Mouse (Mus musculus) c-Kit-negative CD71-positive TER-119-positive erythroid progenitor cells, embryonic 14.5 days (primary cell): ENCODE data around the gene Tldc2.

Source experiments
- DNase-seq: peaks from one replicate; pipeline ENCODE4 v3.0.0-alpha.2; 2013; ENCODE audit warnings: low read depth, low spot score

The Tldc2 gene

GRCm38 (mm10) chr2:157060557-157061305, 26.1 kb upstream of the Tldc2 start:
- no peak for DNase-seq

- no peak for DNase-seq
Measured at GRCm38 (mm10) chr2:157063241-157063700, 23.6 kb upstream of the Tldc2 start.

- DNase-seq: no peak
Measured at GRCm38 (mm10) chr2:157064136-157064535, 22.7 kb upstream of the Tldc2 start.

DNA sequence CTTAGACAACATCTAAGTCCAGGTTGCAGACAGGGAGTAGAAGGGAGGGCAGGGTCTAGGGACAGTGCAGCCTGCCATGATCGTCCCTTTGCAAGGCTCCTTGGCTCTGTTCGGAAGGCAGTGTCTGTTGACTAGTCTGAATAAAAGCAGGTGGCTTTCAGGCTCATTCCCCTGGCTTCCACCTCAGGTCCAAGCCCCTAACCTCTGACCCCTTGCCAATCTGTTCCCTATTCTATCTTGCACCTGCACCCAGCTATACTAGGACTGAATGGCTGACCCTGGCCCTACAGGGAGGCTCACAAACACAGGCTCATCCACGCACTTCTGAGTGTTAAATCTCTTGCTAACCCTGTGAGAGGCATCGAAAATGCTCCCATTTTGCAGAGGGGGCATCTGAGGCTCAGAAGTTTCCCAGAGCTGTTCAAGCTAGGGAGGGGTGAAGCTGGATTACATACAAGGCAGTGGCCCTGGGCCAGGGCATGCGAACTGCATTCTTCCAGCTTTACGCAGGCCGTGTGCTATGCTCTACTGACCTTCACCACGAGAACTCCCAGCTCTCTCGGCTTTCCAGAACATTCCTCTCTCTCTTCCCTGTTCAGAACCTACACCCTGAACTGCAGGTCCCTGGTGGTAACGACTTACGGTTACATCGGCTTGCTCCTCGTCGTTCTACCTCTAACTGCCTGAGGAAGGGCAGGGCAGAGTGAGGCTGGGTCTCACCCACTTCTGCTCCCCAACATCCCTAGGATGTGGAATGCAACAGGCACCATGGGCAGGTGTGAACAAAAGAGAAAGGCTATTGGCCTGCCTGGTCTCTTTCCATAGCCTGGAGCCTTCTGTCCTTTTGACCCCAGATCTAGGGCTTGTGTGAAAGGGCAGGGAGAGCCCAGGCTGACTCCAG, 21.6 kb upstream of the Tldc2 start:
- DNase-seq: no peak

GRCm38 (mm10) chr2:157065879-157066226, 21.0 kb upstream of the Tldc2 start:
- no peak for DNase-seq

DNA sequence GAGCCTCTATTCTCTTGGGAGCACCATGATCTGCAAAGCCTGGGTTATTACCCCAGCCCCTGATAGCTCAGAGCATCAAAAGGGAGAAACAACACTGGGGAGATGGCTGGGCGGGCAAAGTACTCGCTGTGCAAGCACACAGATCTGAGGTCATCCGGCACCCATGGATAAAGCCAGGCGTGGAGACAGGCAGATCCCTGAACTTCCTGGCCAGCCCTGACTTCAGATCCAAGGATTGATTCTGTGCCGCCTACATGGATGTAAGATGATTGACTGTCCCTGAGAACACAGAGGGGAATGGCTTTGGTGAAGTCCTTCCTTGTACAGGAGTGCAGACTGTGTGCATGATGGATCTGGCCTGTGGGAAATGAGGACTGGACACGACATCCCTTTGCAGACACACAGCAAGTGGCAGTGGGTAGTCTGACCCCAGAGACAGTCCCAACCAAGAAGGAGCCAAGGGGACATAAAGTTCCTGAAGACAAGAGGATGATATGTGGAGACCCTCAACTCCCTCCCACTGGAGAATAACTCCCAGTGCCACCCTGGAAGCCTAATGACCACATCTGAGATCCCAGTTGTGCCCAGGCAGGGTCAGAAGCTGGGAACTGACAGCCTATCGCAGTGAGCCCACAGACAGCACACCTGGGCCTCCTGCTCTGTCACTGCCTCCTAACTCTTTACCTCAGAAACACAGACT, 20.0 kb upstream of the Tldc2 start:
- DNase-seq: no peak

DNA sequence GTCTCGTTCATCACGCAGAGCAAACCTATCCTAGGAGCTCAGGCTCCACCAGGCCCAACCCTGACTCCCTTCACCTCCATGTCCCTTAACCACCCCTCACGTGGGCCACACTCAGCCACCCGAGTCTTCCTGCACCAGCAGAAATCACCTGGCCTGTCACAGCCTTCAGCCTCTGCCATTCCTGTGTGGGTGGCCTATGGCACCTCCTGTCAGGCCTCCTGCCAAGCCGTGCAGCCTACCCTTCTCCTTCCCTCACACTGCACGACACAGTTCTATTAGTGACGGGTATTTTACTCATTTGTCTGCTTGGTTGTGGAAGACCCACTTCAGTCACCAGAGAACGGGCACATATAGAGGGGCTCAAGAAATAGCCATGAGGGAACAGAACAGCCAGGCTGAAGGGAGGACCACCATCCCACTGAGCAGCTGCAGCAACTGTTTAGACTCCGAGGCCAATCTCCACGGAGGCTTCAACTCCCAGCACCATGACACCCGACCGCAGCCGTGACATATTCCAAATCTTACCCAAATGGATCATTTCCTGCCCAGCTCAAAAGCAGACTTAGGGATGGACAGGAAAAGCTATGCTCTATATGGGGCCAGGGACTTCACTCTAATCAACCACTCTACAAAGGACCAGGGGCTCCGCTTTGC, 18.0 kb upstream of the Tldc2 start:
- no peak for DNase-seq

- DNase-seq: no peak
Measured at GRCm38 (mm10) chr2:157069355-157069735, 17.5 kb upstream of the Tldc2 start.

- DNase-seq: no peak
Measured at GRCm38 (mm10) chr2:157069755-157070315, 17.0 kb upstream of the Tldc2 start.

GRCm38 (mm10) chr2:157070365-157070764, 16.5 kb upstream of the Tldc2 start:
- no peak for DNase-seq

DNA sequence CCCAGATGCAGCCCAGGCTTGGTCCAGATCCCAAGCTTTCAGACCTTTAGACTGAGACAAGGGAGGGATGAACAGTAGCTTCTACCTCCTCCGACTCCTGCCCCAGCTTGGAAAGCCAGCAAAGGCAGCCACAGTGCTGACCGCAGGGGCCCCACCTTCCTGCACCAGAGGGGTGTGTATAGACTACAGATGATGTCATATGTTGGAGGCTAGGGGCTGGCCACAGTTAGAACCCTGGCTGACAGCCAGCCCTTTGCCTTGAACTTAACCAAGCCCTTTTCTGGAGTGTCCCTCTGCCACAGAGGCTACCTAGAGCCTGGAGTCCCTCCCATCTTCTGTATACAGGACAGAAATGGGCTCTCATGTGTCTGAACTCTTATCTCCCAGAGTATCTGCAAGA, 15.3 kb upstream of the Tldc2 start:
- no peak for DNase-seq

- no peak for DNase-seq
Measured at GRCm38 (mm10) chr2:157072316-157072990, 14.4 kb upstream of the Tldc2 start.

DNA sequence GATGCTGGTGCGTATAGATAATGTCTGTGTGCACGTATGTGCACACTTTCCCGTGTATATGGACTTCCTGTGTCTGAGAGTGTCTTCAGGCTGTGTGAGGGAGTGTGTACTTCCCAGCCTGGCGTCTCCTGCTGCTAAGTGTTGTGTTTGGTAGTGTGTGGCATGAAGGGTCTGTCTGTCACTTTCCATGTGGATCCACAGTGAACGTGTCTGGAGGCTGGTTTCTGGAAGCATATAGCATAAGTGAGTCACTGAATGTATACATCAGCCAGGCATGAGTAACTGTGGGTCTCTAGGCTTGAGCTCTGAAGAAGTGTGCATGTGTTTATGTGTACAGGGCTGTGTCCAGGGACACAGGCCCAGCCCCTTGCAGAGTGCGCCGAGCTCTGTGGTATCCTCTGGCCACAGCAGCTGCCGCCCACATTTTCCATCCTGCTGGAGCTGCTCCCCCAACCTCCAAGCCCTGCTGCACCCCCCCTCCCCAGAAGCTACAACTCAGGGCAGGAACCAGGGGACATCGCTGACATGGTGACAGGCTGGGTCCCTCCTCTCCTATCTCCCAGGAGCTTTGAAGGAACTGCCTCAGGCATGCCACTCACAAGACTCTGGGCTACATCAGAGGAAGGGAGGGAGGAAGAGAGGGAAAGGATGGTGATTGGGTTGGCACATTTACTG, 13.3 kb upstream of the Tldc2 start:
- no peak for DNase-seq

DNA sequence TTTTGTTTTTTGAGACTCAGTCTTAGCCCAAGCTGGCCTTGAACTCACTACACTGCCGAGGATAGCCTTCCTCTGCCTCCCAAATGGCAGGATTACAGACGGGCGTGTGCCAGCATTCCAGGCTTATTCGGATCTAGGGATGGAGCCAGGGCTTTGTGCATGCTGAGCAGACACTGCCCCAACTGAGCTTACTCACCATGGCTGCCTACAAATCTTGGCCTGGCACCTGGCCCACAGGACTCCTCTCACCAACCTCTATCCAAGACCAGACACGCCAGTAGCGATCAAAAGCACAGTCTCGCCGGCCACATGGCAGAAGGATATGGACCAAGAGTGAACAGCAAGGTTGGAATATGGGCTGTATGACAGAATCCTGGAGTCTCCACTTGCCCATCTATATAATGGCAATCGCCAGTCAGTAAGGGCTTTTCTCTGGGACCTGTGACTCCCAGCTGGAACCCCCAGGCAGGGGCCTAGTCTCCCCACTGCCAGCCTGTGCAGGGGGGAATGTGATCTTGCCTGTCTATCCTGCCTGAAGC, 12.6 kb upstream of the Tldc2 start:
- DNase-seq: no peak

GRCm38 (mm10) chr2:157074772-157075171, 12.1 kb upstream of the Tldc2 start:
- no peak for DNase-seq

GRCm38 (mm10) chr2:157075226-157075625, 11.6 kb upstream of the Tldc2 start:
- no peak for DNase-seq

GRCm38 (mm10) chr2:157075685-157076084, 11.2 kb upstream of the Tldc2 start:
- DNase-seq: no peak

DNA sequence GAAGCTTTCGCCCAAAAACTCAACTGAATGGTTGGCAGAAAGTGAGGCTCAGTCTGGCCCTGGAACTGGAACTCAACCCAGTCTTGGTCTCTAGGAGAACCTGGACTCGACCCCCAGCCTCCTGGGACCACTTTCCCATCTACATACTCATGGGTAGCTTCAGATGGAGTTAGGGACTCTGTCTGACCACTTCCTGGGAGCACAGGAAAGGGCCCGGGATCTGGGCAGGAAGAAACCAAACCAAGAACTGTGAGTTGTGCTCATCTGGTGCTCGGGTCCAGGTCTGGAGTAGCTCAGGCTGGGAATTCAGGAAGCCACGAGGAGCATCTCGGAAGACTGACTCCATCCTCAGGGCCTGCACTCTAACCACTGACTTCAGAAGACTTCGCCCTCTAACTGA, 10.3 kb upstream of the Tldc2 start:
- DNase-seq: no peak

DNA sequence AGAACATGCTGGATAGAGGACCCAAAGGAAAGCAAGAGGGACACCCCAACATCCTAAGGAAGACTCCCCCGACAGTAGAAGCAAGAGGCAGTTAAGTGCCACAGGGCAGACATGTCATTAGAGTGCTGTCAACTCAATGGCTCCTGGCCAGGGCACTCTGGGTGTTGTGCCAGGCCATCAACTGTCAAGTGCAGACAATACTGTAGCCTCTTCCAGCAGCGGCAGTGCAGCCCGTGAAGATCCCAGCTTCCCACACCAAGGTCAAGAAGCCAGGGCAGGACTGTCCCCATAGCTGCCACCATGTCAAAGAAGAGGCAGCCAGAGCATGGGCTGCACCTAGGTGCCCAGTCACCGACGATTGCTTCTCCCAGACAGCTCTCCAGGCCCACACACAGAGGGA, 9.7 kb upstream of the Tldc2 start:
- no peak for DNase-seq

DNA sequence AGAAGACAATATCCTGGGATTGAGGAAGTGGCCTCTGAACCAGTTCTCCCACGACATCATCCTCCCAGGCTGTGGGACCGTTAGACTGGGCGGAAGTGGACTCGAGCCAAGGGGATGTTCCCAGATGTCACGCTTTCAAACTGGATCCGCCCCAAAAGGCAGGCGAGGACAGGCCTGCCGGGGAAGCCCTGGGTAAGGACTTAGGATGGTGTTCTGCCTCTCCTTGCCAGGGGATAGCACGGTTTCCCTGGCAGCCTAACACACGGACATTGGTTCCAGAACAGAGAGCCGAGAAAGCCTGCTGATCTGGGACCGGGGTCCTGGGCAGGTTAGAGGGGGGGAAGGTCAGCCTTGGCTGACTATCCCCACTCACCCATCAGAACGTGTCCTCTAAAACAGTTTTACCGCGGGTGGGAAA, 9.2 kb upstream of the Tldc2 start:
- no peak for DNase-seq
